Mouse (Mus musculus): ENCODE measurements around the gene Gm8765.
"Not testable (repeated sequence)": the region's sequence is repeated elsewhere in the genome, so short reads cannot be mapped to it uniquely, and the experiment has no call there.

Gm8765 gene

DNA sequence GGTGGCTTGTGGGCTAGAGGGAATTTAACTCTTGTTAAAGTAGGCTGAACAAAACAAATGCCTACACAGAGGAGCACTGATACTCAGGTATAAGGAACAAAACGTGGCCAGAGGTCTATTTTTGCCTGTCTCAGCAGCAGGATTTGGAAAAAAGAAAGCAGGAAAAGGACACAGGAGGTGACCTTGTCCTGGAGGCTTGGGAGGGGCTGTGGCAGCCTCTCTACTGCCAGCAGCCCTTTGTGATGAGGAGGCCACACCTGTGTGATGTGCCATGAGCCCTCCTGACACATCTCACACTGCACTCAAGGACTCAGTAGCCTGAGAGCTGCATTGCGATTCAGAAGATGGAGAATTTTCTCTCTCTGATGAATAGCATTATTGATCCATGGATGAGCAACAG, at the start of gene Gm8765:
TSS of gene Gm8765 (plus strand) at position 301 of the 400 bp plus-strand sequence.
- not testable (repeated sequence) for DNase-seq

DNA sequence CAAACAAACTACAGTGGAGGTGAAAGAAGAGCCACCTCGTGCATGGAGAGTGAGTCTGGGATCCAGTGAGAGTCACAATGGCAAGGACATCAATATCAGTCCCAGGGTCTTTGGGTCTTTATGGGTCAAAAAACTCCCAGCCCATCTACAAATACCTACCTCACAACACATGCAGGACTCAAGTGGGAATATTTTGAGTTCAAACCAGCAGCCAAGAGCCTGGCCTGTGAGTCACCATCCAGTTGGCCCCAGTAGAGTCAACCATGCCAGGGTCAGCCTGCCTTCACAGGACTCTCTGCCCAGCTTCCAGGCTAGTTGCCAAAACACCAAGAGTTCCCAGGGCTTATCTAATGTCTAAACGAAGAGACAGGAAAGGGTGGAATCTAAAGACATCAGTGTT, 49.3 kb upstream of the Gm8765 start:
- not testable (repeated sequence) for DNase-seq

DNA sequence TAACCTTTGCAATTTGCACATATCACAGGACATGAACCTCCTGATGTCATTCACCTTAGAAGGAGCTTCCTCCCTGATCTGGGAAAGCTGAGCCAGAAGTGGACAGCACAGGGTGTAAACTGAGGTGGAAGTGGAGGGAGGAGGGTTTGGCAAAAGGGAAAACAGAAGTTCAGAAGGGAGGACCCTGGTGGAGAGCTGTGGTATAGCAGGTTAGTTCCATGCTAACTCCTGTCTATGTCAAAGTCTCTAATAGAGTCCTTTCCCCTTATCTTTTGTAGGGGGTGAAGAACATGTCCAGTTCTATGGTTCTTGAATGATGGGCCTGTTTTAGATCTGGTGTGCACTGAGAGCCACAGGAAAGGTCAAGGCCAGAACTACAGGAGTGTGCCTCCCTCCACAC, 52.2 kb downstream of the Gm8765 start:
- DNase-seq, result not testable (repeated sequence)

DNA sequence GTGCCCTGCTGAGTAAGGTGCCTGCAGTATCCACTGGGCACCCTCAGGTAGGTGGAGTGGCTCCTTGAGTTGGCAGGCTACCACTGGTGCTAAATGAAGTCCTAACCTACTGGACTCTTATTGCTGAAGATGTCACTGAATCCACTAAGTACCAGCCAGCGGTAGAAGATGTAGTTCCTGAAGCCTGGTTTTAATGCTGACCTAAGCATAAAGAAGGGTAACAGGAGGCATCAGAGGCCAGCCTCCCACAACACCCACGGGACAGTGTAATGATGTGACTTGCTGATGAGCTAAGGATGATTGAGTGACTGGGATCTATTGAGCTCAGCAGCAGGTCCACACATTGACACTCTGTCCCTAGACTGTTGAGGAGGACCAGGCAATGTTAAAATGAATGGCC, 53.6 kb downstream of the Gm8765 start:
- no peak for DNase-seq

DNA sequence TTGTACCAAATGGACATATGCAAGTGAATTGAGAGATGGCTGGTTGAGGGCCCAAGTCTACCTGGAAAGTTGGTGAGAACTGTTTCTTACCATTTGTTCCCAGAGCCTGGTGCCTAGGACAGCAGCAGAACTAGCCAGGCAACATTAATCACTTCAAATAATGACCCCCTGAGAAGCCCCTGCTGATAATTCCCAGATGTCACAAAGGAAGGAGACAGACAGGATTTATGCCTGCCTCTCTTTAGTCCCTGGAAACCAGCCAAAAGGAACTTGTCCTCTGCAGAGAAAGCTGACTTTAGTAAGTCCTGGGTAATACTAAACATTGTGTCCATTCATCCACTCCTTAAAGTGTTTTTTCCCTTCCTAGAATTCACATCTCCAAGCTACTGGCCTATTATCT, 54.8 kb downstream of the Gm8765 start:
- not testable (repeated sequence) for DNase-seq

Measured in kidney, postnatal 4 days (tissue).